Mouse (Mus musculus) bone marrow, adult 2 months (tissue): ENCODE results near the gene Gadd45a.

ENCODE experiments used
- CTCF ChIP-seq: fragments of 200-500 bp; IDR thresholded peaks from 2 replicates; pipeline ENCODE4 v1.5.1; 2011; ENCODE audit warnings: low read length, control low read depth; ENCODE audit not compliant: control insufficient read depth, insufficient read depth
- POLR2A ChIP-seq: fragments of 200-500 bp; IDR thresholded peaks from 2 replicates; pipeline ENCODE4 v1.6.1; 2011; ENCODE audit warnings: low read depth, mild to moderate bottlenecking, control low read depth, low read length, borderline replicate concordance; ENCODE audit not compliant: control insufficient read depth

- TF ChIP-seq CTCF (no peak), POLR2A (no peak)
These were observed 9.7 kb upstream of the Gadd45a start for GRCm38 (mm10) chr6:67046937-67047336.
